Mouse (Mus musculus): ENCODE results near the gene Ccl5. TPM values are rescaled to one million over a fixed set of nuclear protein-coding genes. Genes with fewer than 3 reads are reported as not detected.
"Not testable (repeated sequence)": the region's sequence is repeated elsewhere in the genome, so short reads cannot be mapped to it uniquely, and the experiment has no call there.

Ccl5 gene
- polyA plus RNA-seq, 1 experiment from 2014 or later: not detected

GRCm38 (mm10) chr11:83562311-83562887 is 32.1 kb upstream of the Ccl5 start:
- 73% methylated on average over 6 of the region's 6 CpGs for WGBS

DNA sequence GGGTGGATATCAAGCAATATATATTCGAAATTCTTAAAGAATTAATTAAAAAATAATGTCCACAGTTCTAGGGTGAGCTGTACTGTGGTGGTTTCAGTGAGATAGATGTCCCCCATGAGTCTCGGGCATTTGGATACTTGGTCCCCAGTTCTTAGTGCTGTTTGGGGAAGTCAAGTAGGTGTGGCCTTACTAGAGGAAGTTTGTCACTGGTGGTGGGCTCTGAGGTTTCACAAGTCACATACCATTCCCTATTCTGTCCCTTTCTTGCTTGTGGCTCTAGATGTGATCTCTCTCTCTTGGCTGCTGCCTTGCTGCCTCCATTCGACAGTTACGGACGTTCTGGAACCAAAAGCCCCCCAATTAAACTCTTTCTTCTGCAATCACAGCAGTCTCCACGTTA is 30.1 kb upstream of the Ccl5 start:
- WGBS: 80% methylated on average over 6 of the region's 6 CpGs
- Histone ChIP-seq H3K9me3 (no peaks in the 10 kb centered on the region), H3K4me1 (no peaks in the 10 kb centered on the region), H3K4me3 (no peak overlapping the region), H3K27me3 (replicated peaks; ENCODE audit: low read depth, poor library complexity, severe bottlenecking) (no peaks in the 10 kb centered on the region), H3K36me3 (replicated peaks) (no peaks in the 10 kb centered on the region), H3K27ac (replicated peaks) (no peak overlapping the region)
- DNase-seq (ENCODE audit: low spot score): no peak

More at GRCm38 (mm10) chr11:83562311-83562887, 32.1 kb upstream of the Ccl5 start:
- no peak for DNase-seq (ENCODE audit: low spot score)
- no peak overlapping the region for H3K27ac ChIP-seq (replicated peaks)
- H3K4me1 ChIP-seq: no peaks in the 10 kb centered on the region
- no peaks in the 10 kb centered on the region for H3K36me3 ChIP-seq (replicated peaks)
- H3K27me3 ChIP-seq (replicated peaks; ENCODE audit: low read depth, poor library complexity, severe bottlenecking): no peaks in the 10 kb centered on the region
- H3K9me3 ChIP-seq: no peaks in the 10 kb centered on the region
- H3K4me3 ChIP-seq: no peak overlapping the region

- no peaks in the 10 kb centered on the region for H3K36me3 ChIP-seq (replicated peaks)
- no peak overlapping the region for H3K4me3 ChIP-seq
- H3K27me3 ChIP-seq (replicated peaks; ENCODE audit: low read depth, poor library complexity, severe bottlenecking): no peaks in the 10 kb centered on the region
- 69% methylated on average over 10 of the region's 10 CpGs for WGBS
- H3K9me3 ChIP-seq: no peaks in the 10 kb centered on the region
- no peak overlapping the region for H3K27ac ChIP-seq (replicated peaks)
- no peak for DNase-seq (ENCODE audit: low spot score)
- H3K4me1 ChIP-seq: no peaks in the 10 kb centered on the region
Measured at GRCm38 (mm10) chr11:83557074-83557473, 26.8 kb upstream of the Ccl5 start.

- Histone ChIP-seq H3K4me3 (no peak overlapping the region), H3K27me3 (replicated peaks; ENCODE audit: low read depth, poor library complexity, severe bottlenecking) (no peaks in the 10 kb centered on the region), H3K9me3 (no peaks in the 10 kb centered on the region), H3K36me3 (replicated peaks) (no peaks in the 10 kb centered on the region), H3K27ac (replicated peaks) (no peak overlapping the region), H3K4me1 (no peaks in the 10 kb centered on the region)
- DNase-seq (ENCODE audit: low spot score): no peak
- WGBS: 35% methylated on average over 8 of the region's 8 CpGs
Measured at GRCm38 (mm10) chr11:83556085-83556781, 25.9 kb upstream of the Ccl5 start.

DNA sequence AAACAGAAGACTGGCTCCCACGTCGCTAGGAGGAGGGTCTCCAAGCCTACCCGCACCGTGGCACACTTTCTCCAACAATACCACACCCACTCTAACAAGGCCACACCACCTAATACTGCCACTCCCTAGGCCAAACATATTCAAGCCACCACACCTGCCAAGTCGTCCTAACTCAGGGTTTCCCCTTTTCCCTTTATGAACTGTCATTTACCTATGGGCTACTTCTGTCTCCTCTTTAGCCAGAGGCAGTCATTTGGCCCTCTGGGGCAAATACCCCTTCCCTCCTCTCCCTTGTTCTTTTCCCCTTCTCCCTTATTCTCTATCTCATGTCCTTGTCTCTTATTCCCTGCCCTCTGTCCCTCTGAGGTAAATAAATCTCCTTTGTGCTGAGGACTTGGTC is 21.4 kb upstream of the Ccl5 start:
- no peak for DNase-seq (ENCODE audit: low spot score)
- no peak overlapping the region for H3K4me3 ChIP-seq
- H3K4me1 ChIP-seq: no peaks in the 10 kb centered on the region
- no peaks in the 10 kb centered on the region for H3K9me3 ChIP-seq
- H3K27ac ChIP-seq (replicated peaks): no peak overlapping the region
- no peaks in the 10 kb centered on the region for H3K27me3 ChIP-seq (replicated peaks; ENCODE audit: low read depth, poor library complexity, severe bottlenecking)
- H3K36me3 ChIP-seq (replicated peaks): no peaks in the 10 kb centered on the region
- 87% methylated on average over 5 of the region's 5 CpGs for WGBS

- WGBS: 90% methylated on average over 7 of the region's 7 CpGs
- not testable (repeated sequence) for H3K4me1 ChIP-seq; H3K36me3 ChIP-seq (replicated peaks); H3K27me3 ChIP-seq (replicated peaks; ENCODE audit: low read depth, poor library complexity, severe bottlenecking); H3K4me3 ChIP-seq; DNase-seq (ENCODE audit: low spot score); H3K9me3 ChIP-seq; H3K27ac ChIP-seq (replicated peaks)
Measured at GRCm38 (mm10) chr11:83551037-83551436, 20.7 kb upstream of the Ccl5 start.

- no peak overlapping the region for H3K27ac ChIP-seq (replicated peaks)
- no peaks in the 10 kb centered on the region for H3K9me3 ChIP-seq
- WGBS: 90% methylated on average over 5 of the region's 5 CpGs
- DNase-seq (ENCODE audit: low spot score): no peak
- no peak overlapping the region for H3K4me3 ChIP-seq
- no peaks in the 10 kb centered on the region for H3K27me3 ChIP-seq (replicated peaks; ENCODE audit: low read depth, poor library complexity, severe bottlenecking)
- H3K4me1 ChIP-seq: no peaks in the 10 kb centered on the region
- H3K36me3 ChIP-seq (replicated peaks): no peaks in the 10 kb centered on the region
Measured at GRCm38 (mm10) chr11:83550186-83550632, 19.9 kb upstream of the Ccl5 start.

- Histone ChIP-seq H3K27ac (replicated peaks) (no peak overlapping the region), H3K36me3 (replicated peaks) (no peaks in the 10 kb centered on the region), H3K9me3 (no peaks in the 10 kb centered on the region), H3K27me3 (replicated peaks; ENCODE audit: low read depth, poor library complexity, severe bottlenecking) (no peaks in the 10 kb centered on the region), H3K4me1 (no peaks in the 10 kb centered on the region; the same call in 1 of the 2 replicates), H3K4me3 (no peak overlapping the region)
- WGBS: 80% methylated on average over 3 of the region's 3 CpGs
- no peak for DNase-seq (ENCODE audit: low spot score)
Measured at GRCm38 (mm10) chr11:83544214-83544613, 13.9 kb upstream of the Ccl5 start.

DNA sequence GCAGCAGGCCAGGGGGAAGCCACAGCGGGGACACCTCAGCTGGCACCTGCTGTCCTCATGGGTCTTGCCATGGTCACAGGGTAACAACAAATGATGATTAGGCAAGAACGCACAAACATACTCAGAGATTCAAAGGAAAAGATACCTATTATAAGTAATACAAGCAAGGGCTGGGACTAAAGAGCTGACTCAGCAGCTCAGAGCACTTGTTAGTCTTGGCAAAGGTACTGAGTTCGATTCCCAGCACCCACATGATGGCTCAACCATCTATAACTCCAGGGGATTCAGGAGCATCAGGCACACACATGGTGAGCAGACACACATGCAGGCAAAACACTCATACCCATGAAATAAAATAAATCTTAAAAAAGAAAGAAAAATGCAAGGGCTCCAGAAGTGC is 11.1 kb upstream of the Ccl5 start:
- Histone ChIP-seq H3K36me3 (replicated peaks) (no peaks in the 10 kb centered on the region), H3K27me3 (replicated peaks; ENCODE audit: low read depth, poor library complexity, severe bottlenecking) (no peaks in the 10 kb centered on the region), H3K27ac (replicated peaks) (no peak overlapping the region), H3K9me3 (no peaks in the 10 kb centered on the region), H3K4me1 (no peaks in the 10 kb centered on the region; the same call in 1 of the 2 replicates), H3K4me3 (no peak overlapping the region)
- WGBS: 90% methylated on average over 3 of the region's 3 CpGs
- no peak for DNase-seq (ENCODE audit: low spot score)

DNA sequence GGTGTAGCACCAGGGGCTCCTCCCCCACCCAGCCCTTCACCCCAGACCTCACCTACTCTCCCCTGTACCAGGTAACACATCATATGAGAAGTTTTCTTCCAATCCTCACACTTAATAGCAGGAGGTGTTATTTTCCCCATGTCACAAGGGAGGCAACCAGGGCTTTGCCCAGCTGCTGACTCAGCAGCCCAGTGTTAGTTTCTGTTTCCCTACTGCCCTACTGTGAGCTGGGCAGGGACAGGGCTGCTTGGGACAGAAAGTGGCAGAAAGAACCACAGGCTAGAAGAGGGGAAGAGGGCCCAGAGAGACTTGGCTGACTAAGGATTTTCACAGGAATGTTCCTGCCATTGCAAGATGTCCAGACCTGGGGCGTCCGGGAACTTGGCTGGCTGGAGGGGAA is 10.6 kb upstream of the Ccl5 start:
- Histone ChIP-seq H3K4me3 (no peak overlapping the region), H3K9me3 (no peaks in the 10 kb centered on the region), H3K36me3 (replicated peaks) (no peaks in the 10 kb centered on the region), H3K27ac (replicated peaks) (no peak overlapping the region), H3K27me3 (replicated peaks; ENCODE audit: low read depth, poor library complexity, severe bottlenecking) (no peaks in the 10 kb centered on the region), H3K4me1 (no peaks in the 10 kb centered on the region; the same call in 1 of the 2 replicates)
- DNase-seq (ENCODE audit: low spot score): no peak
- WGBS: 75% methylated on average over 2 of the region's 2 CpGs

DNA sequence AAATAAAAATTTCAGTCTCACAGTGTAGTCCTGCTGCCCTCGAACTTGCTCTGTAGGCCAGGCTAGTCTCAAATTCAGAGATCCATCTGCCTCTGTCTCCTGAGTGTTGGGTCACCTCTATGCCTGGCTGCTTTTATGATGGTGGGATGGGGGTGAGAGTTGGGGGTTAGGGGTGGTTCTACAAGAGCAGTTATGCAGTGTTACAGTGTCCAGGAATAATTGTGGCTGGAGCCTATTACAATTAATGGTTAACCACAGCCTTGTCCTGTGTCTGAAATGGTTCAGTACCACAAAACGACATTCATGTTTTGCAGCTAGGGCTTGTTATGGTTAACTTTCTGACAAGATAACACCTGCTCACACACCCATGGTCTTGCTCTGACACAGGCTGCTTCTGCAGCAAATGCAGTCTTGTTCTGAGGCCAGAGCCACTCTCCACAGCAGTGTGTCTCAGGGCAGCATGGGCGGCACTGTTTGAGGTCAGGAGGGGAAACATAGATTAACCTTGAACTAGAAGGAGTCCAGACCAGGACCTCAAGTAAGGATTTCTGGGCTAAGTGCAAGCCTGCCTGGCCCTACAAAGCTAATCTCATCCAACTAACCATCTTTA is 8.5 kb upstream of the Ccl5 start:
- Histone ChIP-seq H3K36me3 (replicated peaks) (no peaks in the 10 kb centered on the region), H3K9me3 (no peaks in the 10 kb centered on the region), H3K4me3 (no peak overlapping the region), H3K27ac (replicated peaks) (no peak overlapping the region), H3K27me3 (replicated peaks; ENCODE audit: low read depth, poor library complexity, severe bottlenecking) (no peaks in the 10 kb centered on the region), H3K4me1 (peaks cover 13% of the 10 kb centered on the region)
- WGBS: 78% methylated on average over 3 of the region's 3 CpGs
- DNase-seq (ENCODE audit: low spot score): no peak

- WGBS: 80% methylated on average over 3 of the region's 3 CpGs
Measured at GRCm38 (mm10) chr11:83536831-83537230, 6.5 kb upstream of the Ccl5 start.

More at GRCm38 (mm10) chr11:83536831-83537230, 6.5 kb upstream of the Ccl5 start:
- H3K9me3 ChIP-seq: no peaks in the 10 kb centered on the region
- DNase-seq (ENCODE audit: low spot score): no peak
- H3K4me3 ChIP-seq: no peak overlapping the region
- no peaks in the 10 kb centered on the region for H3K36me3 ChIP-seq (replicated peaks)
- H3K27me3 ChIP-seq (replicated peaks; ENCODE audit: low read depth, poor library complexity, severe bottlenecking): no peaks in the 10 kb centered on the region
- no peak overlapping the region for H3K27ac ChIP-seq (replicated peaks)
- H3K4me1 ChIP-seq: peaks cover 13% of the 10 kb centered on the region

Measured in embryonic facial prominence, embryonic 10.5 days (tissue).